Mouse (Mus musculus): Measurements from ENCODE around the gene Nlrc3.

DNA sequence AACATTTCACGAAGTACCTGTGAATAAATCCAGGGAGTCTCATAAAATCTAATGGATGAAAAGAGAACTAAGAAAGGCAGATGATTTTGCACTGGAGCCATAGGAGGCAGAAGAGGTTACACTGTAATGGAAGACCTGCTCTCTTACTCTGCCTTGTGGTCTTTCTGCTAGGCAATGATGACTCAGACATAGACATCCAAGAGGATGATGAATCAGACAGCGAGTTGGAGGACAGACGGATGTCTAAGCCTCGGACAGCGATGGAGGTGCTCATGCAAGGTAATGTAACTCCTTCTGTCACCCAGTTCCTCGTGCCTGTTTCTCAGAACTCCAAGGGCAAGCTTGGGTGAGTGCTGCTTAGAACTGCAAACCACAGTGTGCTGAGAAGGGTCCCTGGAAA, 42.9 kb downstream of the Nlrc3 start:
- TF ChIP-seq CTCF (IDR thresholded peaks at IDR 0.05; ENCODE audit: low read depth) (no peak), EP300 (optimal IDR thresholded peaks at IDR 0.05) (no peak)

Data from stomach, postnatal 0 days (tissue).